Mouse (Mus musculus): Measurements from ENCODE around the gene Sh3bgrl3.

DNA sequence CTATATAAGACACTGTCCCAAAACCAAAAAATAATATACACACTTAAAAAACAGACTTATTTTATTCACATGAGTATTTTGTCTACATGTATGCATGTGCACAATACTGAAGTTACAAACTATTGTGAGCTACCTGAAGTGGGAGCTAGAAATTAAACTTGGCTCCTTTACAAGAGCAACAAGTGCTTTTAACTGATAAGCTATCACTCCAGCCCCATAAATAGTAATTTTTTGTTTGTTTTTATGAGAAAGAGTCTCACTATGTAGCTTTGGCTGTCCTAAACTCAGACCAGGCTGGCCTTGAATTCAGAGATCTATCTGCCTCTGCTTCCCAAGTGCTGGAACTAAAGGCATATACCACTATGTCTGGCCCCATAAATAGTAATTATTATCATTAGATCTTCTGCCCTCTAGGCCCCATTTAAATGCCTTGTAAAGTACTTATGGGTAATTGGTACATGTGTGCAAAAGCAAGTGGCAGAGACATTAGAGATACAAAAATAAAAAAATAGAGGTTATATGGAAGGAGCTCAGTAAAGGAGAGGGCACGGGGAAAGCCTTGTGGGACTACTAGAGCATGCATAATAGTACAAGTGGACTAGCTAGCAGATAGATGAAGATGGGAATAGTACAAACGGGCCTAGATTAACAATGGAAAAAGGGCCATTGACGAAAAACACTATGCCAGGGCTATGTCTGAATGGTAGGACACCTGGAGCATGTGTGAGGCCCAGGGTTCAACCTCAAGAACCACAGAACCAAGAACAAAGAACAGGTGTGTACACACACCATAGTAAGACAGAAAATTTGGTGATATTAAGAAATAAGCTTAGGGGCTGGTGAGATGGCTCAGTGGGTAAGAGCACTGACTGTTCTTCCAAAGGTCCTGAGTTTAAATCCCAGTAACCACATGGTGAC lies 37.2 kb upstream of the Sh3bgrl3 start:
- TF ChIP-seq CTCF (IDR thresholded peaks at IDR 0.05; ENCODE audit: borderline replicate concordance, insufficient read depth, low read depth, low read length), result no peak
- TF ChIP-seq POLR2A (IDR thresholded peaks at IDR 0.05; ENCODE audit: borderline replicate concordance, insufficient read depth, low read length), result no peak

All from cerebellum, adult 2 months (tissue).